Mouse (Mus musculus) testis, postnatal 14 days (tissue): Measurements from ENCODE around the gene Cux1.

ENCODE experiments used
- DNase-seq: peaks from one replicate; pipeline ENCODE4 v3.0.0; 2021; ENCODE audit warnings: low spot score

Gene Cux1

DNA sequence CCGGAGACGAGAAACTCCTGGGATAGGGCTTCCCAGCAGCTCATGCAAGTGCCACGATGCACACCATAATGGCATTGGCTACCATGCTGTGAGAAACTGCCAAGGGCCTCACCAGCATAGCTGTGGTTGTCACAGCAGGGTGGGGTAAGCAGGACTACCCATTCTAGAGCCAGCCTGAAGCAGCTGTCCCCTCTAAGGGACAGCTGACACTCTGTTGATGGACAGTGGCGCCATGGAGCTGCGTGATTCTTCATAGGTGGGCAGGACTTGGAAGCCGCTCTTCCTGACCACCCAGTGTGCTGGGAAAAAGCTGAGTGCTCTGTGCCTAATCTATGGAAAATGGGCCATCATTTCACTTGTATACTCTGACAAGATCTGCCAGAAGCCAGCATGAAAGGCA lies 266.4 kb downstream of the Cux1 start:
- no peak for DNase-seq

DNA sequence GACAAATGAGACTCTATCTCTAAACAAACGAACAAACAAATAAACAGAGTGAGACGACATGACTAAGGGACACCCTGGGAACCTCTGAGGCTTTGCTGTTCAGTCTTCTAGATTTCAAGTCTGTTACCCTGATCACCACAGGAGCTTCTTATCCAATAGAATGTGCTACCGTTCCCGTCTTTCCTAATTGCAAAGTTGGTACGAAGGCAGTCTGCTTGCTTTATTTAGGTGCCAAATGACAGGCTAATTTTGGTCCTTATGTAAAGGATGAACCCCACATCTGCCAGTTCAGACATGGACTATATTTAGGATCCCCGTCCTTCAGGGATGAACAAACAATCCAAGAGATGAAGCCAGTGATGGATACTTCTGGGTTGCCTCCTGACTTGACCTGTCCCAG lies 269.6 kb downstream of the Cux1 start:
- DNase-seq, result no peak

DNA sequence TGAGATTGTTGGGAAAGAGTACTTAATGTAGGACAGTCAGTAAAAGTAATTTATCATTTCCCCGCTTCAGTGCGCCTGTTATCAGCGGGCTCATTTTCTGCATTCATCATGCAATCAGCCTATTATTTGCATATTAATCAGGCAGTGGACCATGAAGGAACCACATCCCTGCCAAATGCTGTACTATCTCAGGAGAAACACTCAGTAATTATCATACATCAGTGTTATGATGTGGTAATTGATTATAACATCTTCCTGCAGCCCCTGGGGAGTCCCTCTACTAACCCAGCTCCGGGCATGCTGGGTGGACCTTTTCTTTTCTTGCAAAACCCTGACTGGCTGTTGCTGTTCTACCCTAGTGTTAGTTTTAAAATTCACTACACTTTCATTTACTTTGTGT lies 270.4 kb downstream of the Cux1 start:
- no peak for DNase-seq

DNA sequence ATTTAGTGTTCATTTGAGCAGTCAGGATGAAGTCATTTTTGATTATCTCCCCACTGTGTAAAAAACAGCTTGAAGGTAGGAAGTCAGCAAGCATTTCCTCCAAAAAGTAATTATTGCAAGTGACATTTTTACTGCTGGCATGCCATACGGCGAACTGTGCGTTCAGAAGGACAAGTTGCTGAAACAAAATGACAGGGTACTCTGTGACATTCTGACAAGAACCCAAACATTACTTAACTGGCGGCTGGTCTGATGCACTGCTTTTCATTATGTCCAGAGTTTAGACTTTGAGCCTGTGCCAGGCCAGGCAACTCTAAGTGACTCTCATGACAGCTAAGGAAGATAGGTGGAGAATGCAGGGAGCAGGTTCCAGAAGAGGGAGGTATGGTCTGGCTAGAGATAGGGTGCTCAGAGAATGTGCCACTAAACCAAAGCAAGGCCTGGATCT lies 274.3 kb downstream of the Cux1 start:
- DNase-seq, result no peak

DNA sequence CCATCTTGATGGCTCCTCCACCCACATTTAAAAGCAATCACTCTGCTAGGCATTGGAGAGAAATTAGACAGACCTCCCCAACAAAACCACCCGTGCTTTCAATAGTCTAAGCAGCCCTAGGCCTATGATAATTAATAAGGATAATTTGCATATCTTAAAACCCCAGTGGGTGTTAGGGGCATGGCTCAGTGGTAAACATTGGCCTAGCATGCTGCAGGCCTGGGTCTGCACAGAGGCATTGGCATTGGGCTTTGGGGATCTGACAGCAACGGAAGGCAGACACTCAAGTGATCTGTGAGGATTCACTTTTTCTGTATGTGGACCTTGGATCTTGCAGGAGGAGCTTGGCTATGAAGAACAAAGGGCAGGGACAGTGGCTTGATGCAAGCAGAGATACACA lies 274.9 kb downstream of the Cux1 start:
- DNase-seq, result no peak

DNA sequence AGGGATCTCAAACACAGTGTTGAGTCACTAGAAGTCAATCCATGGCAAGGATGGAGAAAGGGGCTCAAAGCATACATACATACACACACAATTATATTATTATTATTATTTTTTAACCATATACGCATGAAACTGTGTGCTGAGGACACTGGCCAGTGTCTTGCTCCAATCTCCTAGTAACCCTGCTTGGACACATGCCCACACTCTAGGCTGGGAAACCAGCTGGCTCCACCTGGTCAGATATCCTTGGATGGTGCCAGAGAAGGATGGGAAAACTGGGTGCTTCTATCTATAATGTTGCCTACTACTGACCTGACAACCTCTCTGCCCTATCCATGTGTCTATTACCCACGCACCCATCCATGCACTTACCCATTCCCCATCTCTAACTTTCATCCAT lies 275.7 kb downstream of the Cux1 start:
- DNase-seq, result no peak

DNA sequence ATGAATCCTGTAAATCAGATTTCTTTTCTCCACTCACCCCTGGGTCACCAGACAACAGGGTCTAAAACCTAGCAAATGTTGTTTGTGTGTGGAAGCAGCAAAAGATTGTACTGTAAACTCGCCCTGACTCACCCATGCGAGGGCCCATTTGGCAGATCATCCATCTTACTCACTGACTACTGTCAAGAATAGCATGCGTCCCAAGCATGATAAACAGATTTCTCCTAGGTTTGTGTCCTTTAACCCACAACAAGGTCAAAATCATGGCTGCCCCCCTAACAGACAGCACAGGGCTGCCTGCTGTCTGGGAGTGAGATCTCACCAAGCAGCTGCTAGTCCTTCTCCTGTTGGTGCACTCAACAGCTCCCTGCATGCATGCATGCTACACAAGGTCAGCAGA lies 277.5 kb downstream of the Cux1 start:
- DNase-seq, result no peak

DNA sequence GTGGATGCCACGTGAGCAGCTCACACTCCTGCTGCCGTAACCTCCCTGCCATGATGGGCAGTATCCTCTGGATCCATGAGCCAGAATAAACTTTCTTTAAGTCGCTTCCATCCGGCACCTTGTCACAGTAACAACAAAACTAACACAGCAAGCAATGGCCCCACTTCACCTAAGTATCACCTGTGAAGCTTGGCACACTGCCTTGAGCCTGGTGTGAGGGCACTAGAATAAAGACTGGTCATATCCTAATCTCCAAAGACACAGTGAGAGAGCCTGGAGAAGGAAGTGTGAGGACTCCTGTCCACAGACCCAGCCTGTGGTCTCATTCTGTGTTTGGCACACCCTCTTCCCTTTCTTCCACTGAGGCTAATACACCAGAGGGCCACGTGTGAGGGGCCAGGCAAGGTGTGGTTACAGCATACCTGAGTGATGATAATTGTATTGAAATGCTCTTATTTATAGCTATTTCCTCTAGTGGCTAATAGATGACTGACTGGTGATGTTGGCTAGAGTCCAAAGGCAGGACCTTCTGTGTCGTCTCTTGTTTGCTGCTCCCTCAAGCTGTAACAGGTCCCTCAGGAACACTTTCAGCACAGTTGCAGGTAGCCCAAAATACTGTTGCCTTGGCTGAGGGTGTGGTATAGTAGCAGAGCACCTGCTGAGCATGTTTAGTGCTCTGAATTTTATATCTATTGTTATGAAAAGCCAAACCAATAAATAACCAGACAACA lies 278.8 kb downstream of the Cux1 start:
- no peak for DNase-seq

DNA sequence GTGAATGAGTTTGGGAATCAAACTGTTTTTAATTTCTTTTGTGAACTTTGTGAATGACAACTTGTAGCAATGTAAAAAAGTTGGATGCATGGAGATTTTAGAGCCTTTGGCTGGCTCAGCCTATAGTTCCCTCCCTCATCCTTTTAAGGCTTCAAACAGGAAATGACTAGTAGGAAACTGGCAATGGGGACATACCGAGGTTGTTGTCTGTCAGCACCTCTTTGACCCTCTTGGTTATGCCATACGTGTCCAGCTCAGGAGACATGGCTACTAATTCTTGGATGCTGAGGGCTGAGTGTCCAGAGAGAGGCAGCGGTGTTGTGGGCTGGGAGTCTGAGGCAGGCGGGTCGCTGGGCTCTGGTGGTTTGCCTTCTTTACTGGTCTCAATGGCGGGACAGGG lies 280.7 kb downstream of the Cux1 start:
- DNase-seq, result no peak

DNA sequence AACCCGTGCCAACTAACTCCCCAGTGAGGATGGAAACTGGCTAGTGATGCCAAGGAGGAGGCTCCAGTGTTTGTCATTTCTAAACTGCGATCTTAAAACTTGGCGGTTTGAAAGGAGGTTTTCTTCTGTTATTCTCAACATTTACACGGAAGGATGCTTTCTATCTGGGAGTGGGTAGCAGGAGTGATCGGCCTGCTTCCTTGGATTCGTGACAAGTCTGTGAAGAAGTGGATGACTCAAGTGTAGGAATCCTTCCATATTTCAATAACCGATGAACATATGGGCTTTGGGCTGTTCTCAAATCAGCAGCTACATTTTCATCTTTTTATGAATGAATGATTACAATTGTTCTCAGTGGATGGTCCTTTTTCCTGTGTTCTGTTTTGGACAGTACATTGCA lies 282.2 kb downstream of the Cux1 start:
- DNase-seq, result no peak

DNA sequence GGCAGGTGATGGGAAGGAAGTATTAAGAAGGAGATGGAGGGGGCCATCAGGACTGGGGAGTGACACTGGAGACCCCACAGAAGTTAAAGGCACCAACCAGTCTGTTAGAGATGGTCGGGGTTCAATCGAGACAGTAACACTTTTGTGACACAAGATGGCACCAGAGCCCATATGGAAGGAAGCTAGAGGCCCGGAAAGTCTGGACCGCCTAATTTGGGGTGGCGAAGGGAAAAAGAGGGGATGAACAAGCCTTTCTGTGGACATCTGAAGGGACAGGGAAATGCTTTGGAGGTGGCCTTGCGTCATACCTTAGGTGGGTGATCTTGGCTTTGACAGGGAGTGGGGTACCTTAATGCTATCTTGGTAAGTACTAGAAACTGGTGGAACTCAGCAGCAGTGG lies 285.9 kb downstream of the Cux1 start:
- DNase-seq, result no peak

DNA sequence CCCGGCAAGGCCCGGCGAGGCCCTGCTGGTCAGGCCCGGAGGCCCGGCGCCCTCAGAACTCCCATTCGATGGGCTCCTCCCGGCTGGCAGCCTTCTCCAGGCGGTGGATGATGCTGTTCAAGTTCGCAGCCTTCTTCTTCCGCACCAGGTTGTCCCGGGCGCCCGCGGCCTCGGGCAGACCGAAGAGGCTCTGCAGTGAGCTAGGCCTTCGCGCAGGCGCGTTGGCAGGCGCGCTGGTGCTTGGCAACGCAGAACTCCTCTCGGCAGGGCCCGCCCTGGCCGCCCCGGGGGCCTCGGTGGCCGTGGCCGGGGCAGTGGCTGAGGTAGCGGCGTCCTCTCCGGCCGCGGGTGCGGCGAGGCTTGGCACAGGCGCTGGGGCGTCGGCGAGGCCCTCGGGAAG lies 292.6 kb downstream of the Cux1 start:
- peak; percentile 89 for DNase-seq

DNA sequence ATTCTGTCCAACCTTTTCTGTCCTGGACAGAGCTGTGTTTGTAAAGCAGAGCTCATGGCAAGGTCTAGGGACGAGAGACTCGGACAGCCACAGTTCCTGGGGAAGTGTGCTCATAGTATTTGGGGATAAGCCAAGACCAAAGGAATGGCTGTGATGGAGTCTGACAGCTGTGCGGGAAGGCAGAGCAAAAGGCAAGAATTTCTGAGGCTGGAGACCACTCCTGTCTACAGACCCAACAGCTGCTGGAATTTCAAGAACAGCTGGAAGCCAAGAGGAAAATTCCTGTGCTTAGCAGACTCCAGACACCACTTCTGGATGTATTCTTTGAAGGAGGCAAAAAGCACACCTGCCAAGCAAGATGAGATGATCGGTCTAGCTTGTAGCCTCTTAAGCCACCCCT lies 297.4 kb downstream of the Cux1 start:
- DNase-seq, result no peak

DNA sequence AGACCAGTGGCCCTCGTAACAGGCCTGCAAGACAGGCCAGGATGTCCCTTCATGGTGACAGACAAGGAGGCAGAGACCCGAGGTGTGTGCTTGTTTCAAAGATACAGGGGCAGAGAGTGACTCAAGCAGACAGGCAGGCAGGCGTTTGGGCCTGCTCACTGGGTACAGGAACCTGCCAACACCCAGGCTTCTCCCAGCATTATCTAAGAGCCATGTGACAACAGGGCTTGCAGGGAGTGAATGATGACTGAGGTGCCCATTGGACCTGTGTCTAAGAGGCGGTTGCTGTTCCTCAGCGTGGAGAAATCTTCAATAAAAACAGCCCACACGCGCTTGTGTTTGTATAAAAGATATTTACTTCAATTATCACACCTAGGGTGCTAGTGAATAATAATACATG lies 301.2 kb downstream of the Cux1 start:
- no peak for DNase-seq

DNA sequence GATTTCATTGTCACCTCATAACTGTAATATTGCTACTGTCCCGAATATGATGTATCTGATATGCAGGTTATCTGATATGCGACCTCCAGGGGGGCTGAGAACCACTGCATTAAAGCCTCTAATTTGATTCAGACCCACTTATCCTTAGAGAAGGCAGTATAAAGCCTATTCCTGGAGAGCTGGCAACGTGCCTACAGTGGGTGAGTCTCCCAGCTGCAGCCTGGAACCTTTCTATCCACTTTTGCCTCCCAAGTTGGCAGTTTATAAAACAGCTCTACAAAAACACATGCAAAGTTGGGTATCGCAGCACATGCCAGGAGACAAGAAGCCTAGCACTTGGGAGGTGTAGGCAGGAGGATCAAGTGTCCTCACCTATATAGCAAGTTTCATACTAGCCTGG lies 303.9 kb downstream of the Cux1 start:
- no peak for DNase-seq

DNA sequence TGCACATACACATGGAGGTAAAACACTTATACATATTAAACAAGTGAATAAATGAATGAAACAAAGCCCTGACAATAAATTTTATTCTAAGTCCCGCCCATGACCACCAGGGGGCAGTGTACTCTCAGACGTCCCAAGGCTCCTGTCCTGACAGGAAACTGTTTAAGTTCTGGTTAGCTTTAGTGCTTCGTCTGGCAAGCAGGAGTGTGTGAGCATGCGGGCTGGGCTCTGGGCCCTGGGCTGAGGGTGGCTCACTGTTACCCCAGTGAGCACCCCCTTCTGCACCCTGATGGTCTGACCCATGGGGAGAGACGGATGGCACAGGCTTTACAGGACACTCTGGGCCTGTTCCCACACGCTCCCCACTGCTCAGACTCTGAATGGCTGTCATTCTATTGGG lies 308.4 kb downstream of the Cux1 start:
- DNase-seq, result no peak

DNA sequence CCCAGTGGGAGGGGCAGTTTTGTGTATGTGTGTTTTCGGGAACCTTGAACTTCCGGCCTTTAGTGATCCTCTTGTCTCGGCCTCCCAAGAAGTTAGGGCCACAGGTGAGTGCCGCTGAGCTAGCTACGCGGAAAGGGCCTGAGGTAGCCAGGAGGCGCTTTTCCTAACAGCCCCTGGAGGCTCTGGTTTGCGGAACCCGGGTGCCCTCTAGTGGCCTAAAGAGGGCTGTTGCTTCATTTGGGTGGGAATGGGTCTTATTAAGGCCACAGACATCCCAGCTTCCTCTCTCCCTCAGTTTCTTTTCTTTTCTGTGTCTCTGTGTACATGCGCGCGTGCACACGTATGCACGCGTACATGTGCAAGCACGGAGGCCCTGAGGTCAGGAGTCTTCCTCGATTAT lies 314.4 kb downstream of the Cux1 start:
- DNase-seq, result peak; percentile 81

DNA sequence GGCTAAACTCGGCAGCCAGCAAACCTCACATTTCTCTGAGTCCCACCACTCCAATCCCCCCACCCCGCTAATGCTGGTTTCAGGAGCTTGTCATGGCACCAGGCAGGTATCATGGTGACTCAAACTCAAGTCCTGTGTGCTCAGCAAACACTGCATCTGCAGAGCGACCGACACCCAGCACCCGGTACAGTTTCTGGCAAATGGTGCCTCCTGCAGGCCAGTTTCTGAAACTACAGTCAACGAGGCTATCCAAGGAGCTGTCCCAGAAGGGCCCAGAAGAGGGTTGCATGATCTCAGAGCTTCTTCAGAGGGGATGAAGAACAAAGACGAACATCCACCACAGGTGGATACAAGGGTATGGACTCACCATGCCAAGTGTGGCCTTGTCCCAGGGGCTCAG lies 316.3 kb downstream of the Cux1 start:
- DNase-seq, result no peak

DNA sequence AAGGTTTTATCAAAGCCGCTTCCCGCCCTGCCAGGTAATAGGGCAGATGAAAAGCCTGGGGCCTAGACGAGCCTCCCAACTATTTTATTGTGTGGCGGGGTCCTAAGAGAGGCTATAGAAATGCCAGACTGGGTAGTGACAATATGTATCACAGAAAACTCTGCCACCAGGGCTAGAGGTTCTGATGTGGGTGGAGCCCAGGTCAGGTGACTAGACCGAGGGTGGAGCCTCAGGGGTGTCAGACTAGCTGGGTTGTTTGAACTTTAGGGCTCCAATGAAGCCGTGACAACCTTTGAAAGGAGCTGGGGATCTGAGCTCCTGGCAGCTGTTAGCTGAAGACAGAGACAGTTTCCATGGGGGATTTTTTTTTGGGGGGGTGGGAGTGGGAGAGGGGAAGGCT lies 318.8 kb downstream of the Cux1 start:
- no peak for DNase-seq

DNA sequence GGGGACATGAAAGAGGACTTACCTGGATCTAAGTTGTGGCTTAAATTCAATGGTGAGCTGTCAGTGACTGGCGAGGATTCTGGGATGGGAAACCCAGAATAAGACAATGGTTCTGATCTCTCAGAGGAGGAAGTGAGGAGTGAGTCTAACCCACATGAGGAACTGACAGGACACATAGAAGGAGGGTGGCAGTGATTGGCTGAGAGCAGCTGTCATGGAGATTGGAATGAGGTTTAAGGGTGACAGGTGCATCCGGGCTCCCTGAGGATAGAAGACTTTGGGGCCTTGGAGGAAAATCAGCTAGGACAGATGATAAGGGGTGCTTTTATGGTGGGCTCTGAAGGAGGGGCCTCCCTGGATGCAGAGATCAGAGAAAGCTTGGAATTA lies 320.8 kb downstream of the Cux1 start, which contains the start of gene Sh2b2:
TSS of gene Sh2b2 (minus strand) at position 105 of the 387 bp plus-strand sequence.
- DNase-seq, result no peak

DNA sequence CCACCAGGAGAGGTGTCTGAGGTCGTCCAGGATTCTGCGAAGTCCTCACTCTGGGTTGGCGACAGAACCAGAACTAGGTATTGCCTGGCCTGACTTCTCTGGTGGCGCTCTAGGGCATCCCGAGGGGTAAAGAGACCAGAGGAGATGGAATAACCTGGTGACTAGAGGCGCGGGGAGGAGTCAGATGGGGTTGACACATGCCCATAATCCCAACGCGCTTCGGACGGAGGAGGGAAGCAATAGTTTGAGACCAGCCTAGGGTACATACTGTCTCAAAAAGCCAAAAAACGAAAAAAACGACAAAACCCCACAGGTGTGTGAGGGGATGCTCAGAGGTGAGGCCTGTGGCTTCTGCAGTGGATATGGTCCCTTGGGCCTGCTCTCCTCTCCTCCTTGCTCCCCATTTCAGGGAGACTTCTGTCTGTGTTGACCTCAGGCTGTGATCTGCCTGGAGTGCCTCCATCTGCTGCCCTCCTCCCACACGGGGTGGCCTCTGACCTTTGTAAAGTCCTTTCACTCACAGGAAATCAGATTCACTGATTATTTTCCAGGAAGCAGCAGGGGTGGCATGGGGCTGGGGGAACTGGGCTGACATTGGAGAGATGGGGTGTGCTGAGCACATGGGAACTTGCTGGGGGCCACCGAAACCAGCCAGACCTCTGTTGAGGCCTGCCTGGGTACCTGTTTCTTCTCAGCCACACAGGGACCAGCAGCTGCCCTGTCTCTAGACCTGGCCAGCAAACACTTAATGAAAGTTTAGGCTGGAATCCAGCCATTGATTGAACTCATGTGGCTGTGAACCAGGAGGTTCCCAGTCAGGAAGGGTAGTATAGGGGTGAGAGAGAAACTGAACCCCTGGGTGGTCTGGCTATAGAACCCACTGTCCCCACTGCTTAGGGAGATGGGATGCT lies 321.5 kb downstream of the Cux1 start:
- DNase-seq, result no peak

DNA sequence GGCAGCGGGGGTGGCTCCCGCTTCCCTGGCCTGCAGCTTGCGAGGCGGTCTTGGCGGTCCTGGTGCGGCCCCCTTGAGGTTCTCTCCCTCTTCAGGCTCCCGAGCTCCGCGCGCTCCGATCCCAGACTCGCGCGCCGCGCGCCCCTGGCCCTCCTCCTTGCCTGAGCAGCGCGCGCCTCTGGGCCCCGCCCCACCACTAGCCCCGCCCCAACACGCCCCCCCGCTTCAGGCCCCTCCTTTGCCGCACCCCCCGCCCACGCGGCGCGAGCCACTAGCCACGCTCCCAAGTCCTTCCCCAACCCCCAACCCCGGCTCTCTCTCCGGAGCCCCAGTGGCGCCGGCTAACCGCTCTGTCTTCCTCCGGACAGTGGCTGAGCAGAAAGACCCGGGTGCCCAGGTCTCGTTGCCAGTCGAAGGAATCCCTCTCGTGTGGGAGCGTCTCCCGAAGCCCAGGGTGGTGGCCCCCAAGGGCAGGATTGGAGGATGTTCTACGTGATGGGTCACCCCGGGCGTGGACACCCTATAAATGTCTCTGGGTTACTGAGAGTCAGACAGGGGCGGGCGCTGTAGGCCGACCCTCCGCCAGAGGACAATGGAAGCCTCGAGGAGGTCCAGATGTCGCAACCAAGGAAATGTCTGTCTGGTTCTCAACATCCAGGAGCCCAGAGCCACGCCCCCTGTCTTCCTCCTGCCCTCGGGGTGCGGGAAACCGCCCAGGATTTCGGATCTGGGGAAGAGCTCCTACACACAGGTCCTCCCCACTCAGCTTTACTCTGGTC lies 322.3 kb downstream of the Cux1 start:
- DNase-seq, result peak; percentile 72
